Mouse (Mus musculus) liver, adult 10 weeks (tissue): ENCODE data around the gene Gm5127. TPM values are rescaled to one million over a fixed set of nuclear protein-coding genes. Genes with fewer than 3 reads are reported as not detected.

Experiments
- polyA plus RNA-seq: library from polyadenylated mRNA; stranded (reverse); fragments of 350-450 nt; fragmentation: Illumina TruSeq; extraction: RNeasy Lipid Tissue Mini Kit (QIAGEN cat#74804); gene quantifications from one replicate; pipeline ENCODE4 v1.2.3, GENCODE M21; 2014; ENCODE audit warnings: low read depth, low replicate concordance

Gm5127 gene
- not detected for polyA plus RNA-seq

DNA sequence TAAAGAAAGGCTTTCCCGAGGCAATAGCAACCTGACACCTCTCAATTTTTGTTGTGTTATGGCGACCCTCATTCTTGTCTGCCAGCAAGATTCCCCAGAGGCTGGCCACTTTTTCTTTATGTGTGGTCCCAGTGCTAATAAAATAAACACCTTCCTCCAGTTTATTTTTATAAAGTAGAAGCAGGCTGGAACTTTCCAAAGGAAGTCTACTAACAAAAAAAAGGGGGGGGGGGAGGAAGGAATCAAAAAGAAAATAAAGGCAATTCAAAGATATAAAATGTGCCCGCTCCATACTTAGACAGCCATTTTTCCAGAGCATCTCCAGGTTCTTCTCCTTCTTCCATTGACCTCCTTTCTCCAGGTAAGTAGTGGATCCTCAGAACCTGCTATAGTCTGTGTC lies at the start of gene Gm5127:
Gene Gm5127, plus strand, starts transcription at position 301 of the 400 bp plus-strand sequence.

GRCm38 (mm10) chrX:106603386-106603785 lies 20.4 kb downstream of the Gm5127 start, which contains the start of gene Cysltr1:
TSS of gene Cysltr1 (minus strand) at chrX:106603679.

Other genes with a start within 250 kb of the Gm5127 start
- gene Fndc3c1, start 97.8 kb upstream of the Gm5127 start, polyA plus RNA-seq, result not detected
- gene Cysltr1, start 20.5 kb downstream of the Gm5127 start, polyA plus RNA-seq, result 1.5 TPM